Mouse (Mus musculus) adrenal gland, postnatal 14 days (tissue): Measurements from ENCODE around the gene Dse. TPM values are rescaled to one million over a fixed set of nuclear protein-coding genes. Genes with fewer than 3 reads are reported as not detected.
A peak's percentile ranks its signal among the peaks of the same experiment; 100 is the strongest.

Experiments used
- DNase-seq: peaks from one replicate; pipeline ENCODE4 v3.0.0; 2021; ENCODE audit warnings: mixed read lengths
- total RNA-seq: library from RNA; stranded (reverse); gene quantifications from 2 replicates; pipeline ENCODE4 v1.2.3, GENCODE M21; 2021

Dse gene
- total RNA-seq, 1 experiment from 2014 or later: 12.2 TPM

DNA sequence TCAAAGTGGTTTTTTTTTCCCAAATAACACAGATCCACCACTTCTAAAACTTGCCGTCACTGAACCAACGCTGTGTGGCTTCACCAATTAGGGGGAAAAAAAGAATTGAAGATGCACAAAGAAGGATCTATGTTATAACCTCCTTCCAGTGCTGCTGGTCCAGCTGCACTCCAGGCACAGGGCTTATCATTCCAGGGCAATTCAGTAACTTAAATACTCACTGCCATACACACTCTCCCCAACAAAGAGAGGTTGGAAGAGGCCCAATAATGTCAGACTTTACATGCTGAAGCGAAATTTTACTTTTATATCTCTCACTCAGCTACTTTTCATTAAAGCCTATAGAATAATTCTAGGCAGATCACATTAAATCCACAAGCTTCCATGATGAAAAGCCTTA lies 8.9 kb downstream of the Dse start:
- DNase-seq: no peak

DNA sequence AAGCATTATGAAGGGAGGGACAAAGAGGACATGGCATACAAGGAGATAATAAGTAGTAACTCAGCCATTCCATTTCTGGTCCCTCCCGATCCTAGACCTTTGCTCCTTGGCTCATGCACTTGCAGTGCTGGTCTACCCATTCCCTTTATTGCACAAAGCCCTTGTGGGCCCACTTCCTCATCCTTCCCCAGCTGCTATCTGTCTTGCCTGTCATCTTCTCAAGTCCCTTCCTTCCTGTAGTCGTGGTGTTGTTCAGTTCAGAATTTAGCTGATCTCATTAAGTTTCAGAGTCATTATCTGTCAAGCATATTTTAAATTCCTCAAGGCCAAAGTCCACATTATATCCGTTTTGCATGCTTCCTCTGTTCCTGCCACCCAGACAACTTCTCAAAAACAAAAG lies 9.5 kb downstream of the Dse start:
- no peak for DNase-seq

DNA sequence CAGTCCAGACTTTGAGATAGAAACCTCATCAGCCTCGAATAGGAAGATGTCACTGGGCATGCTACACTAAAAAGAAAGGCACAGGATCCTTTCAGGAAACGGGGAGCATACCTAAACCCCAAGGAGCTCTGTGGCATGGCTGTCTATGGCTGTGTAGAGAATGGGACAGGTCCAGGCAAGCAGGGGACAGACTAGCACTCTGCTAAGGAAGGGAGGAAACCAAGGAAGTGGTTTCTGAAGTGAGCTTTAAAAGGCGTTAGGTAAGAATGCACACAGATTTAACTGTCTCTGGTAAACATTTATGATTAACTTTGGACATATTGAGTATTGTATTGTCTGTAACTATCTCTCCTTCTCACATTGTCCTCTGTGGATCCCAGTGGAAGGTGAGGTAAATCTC lies 10.2 kb downstream of the Dse start:
- DNase-seq: no peak

GRCm38 (mm10) chr10:34194957-34195356 lies 12.6 kb downstream of the Dse start:
- no peak for DNase-seq

DNA sequence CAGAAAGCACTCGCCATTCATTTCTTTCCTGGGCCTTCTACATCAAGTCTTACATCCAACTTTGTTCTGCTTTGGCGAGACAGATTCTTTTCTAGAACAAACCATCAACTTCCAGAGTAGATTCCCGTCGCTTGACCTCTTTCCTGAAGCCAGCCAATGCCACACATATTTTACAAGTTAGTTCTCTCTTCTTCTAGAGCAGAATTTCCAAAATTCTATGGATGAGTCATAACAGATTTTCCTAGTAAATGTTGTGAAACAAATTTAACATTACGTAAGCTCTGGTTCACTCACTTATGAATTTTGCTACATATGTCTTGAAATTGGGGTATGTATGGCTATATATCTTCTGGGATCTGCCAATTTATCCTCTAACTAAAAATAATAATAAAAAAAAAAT lies 13.0 kb downstream of the Dse start:
- DNase-seq: no peak

- DNase-seq: no peak
These were observed 20.8 kb downstream of the Dse start for GRCm38 (mm10) chr10:34186571-34187260.

- DNase-seq: no peak
These were observed 22.0 kb downstream of the Dse start for GRCm38 (mm10) chr10:34185556-34185955.

- DNase-seq: no peak
These were observed 22.6 kb downstream of the Dse start for GRCm38 (mm10) chr10:34184956-34185355.

DNA sequence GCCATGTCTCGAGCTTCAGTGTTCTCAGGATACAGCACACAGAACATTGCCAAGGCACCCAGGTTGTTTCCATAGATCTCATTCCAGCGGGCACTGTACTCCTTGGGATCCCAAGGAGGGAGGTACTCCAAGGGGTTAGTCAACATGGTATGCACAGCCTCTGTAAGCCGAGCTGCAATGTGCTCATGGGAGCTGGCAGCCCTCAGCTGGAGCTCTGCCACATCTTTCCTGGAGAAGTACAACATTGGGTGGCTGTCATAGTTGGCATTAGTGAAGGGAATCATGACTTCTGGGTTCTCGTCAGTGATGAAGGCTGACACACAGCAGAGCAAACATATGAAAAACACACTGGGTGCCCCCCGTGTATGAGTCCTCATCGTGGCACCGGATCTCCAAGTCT lies 23.8 kb downstream of the Dse start:
- DNase-seq: peak; percentile 59

DNA sequence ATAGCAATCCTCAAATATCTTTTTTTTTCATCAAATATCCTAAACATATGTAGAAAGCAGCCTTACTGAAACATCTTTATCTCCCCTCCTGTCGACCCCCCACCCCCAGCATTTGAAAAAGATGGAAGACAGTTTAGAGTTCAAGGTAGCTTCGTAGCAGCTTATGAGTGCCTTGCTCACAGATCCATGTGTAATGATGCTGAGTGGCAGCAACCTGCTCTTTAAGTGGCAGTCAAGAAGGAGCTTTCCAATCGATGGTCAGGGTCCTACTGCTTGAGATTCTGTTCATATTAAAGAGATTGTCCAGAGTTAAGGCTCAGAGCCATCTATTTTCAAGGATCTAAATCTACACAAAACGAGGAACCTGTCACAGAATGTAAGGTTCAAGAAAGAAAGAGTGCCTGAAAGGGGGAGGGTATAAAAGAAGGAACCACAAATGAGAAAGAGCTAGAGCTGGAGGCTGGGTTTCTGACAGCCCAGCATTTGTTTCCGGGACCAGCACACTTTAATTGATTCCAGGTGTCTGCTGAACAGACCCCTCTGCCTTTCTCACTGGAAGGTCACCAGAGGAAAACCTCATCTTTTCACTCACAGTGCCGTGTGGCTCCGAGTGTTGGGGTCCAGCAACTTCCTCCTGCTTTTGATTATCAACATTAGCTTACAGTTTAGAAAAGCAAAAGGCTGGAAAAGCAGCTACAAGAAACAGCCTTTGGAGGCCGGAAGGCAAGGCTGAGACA lies 31.5 kb downstream of the Dse start:
- no peak for DNase-seq

- DNase-seq: no peak
These were observed 34.7 kb downstream of the Dse start for GRCm38 (mm10) chr10:34172663-34173282.

DNA sequence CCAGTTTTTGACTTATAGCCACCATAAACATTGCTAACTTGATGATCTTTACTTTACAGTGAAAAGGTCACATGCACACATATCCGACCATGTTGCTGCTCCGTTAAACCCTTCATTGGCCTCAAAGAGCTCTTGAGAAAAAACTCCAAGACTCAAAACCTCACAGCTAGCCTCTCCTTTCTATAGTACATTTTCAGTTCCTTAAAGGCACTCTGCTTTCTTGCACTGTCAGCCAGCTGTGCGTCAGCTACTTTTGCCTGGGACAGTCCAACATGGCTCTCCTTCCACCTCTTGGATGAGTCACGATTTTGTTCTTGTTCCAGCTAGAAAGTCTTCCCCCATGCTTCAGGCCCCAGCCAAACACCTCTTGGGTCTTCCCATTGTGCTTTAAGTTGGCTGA lies 35.9 kb downstream of the Dse start:
- DNase-seq: no peak

DNA sequence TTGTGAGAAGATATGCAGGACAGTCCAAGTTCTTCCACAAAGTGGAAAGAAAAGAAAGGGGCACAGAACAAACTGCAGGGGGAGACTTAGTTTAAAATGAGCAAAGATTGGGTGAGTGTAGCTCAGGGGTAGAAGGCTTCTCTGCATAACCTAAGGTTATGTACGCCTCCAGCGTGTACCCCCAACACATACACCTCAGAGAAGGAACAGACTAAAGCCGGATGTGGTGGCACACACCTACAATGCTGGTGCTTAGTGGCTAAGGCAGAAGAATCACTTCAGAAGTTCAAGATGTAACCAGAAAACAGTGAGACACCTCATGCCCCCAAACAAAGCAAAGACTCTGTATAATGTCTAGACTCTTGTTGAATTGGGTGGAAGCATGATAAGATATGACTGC lies 36.3 kb downstream of the Dse start:
- DNase-seq: no peak

GRCm38 (mm10) chr10:34166971-34167370 lies 40.5 kb downstream of the Dse start:
- no peak for DNase-seq

DNA sequence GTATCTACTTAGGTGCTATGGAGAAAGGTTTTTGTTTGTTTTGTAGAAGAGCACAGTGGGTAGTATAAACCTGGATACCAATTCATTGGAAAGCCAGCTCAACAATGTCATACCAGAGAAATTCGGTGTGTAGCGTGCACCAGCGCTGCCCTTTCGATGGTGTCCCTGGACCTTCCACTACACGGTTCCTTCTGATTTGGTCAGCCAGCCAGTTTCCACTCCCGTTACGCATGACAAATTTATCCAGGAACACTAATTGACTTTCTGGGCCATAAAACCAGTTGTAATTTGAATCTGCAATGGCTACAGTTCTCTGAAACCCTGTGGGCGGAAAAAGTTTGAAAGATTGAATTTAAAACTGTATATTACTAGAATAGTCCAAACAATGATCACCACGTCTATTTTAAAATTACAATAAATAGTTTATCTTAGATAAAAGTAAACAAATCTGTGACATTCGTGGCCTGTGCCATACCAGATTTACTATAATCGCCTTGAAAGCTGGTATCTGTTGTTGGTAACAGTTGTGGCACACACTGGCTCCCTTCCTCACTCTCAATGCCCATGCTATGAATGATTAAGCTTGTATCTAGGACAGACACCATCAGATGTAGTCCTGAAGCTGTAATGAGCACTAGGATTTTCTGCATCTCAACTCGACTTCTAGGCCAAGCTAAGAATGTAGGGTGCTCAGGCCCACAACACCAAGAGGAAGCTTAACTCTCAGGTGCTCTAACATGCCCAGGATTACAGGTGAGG lies 51.5 kb downstream of the Dse start:
- no peak for DNase-seq

DNA sequence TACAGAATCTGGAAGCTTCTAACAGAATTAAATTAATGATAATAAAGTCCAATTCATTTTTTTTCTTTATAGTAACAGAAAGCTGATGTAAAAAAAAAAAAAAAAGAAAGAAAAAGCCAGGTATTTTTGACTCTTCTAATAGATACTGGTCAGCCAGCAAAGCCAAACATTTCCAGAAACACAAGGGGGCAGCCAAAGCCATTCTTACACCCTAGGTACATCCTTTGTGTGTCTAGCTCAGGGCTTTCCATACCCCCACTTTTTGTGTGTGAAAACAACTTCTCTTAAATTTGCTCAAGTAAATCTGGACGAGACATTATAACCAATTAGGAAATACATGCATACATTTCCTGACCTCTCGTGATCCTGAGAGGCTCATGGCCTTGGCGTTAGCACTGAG lies 55.7 kb downstream of the Dse start:
- no peak for DNase-seq

DNA sequence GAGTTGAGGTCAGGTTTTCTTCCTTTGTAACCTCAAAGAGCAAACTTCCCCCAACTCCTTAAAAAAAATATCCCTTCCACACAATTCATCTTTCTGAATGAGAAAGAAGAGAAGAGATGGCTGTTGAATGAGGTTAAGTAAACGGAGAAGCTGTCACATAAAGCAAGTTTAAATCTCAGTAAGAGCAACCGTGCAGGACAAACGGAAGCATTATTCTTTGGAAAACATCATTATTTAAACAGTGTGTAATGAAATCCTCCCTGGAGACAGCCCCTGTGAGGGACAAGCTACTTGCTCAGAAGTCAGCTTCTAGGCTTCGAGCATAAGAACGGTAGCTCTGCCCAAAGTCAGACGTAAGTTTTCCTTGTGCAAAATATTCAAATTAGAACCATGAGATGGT lies 57.1 kb downstream of the Dse start:
- no peak for DNase-seq

- DNase-seq: no peak
These were observed 57.7 kb downstream of the Dse start for GRCm38 (mm10) chr10:34149772-34150171.

GRCm38 (mm10) chr10:34141693-34142092 lies 65.8 kb downstream of the Dse start:
- no peak for DNase-seq

GRCm38 (mm10) chr10:34139768-34140167 lies 67.7 kb downstream of the Dse start:
- peak; percentile 34 for DNase-seq

GRCm38 (mm10) chr10:34138027-34138426 lies 69.5 kb downstream of the Dse start:
- DNase-seq: no peak

GRCm38 (mm10) chr10:34136432-34136831 lies 71.1 kb downstream of the Dse start:
- no peak for DNase-seq

DNA sequence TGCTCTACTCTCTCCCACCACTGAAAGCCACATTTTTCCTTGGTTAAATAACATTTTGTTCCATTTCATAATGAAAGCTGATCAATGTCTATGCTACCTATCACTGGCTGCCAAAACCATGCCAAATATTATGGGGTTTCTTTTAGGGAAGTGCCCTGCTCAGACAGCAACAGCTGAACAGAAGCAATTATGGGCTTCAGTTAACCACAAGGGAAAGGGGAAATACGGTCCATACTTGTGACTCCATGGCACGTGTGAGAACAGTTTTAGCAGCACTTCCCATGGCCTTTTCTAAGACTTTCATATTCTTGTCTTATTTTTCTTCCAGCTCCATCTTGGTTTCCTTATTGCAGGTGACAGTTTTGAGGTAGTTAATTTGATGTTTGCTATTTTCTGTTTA lies 76.2 kb downstream of the Dse start:
- DNase-seq: no peak
